8 mouse cellular contexts compared by ENCODE assay signal in genomic region chr19:44562652-44563206, GRCm38 (mm10). TPM values are rescaled to one million over a fixed set of nuclear protein-coding genes. Genes with fewer than 3 reads are reported as not detected.
A peak's percentile ranks its signal among the peaks of the same experiment; 100 is the strongest.
DNase-seq lines count a peak whose midpoint lies in the region; ATAC-seq and TF ChIP-seq lines count a peak whose summit lies in the region.

TSS of gene Hif1an (plus strand) at chr19:44562850.

- peak within 1 kb of the TSS; percentile 62 for H3K9ac ChIP-seq in hindbrain, postnatal 0 days (replicated peaks; ENCODE audit: low read length)

- under 1% methylated on average over 33 of the region's 33 CpGs for WGBS in hindbrain, postnatal 0 days

- intact Hi-C loops in gastrocnemius, adult 2 months (cut with DNase I), result no loop called here
- intact Hi-C loops in left cerebral cortex, adult 2 months (cut with DNase I), result no loop called here

- peak within 1 kb of the TSS; percentile 80 for H3K4me2 ChIP-seq in hindbrain, postnatal 0 days (ENCODE audit: low read depth, low read length)

- ATAC-seq in common myeloid progenitor, adult 5-6 weeks (replicated peaks; ENCODE audit: low read depth, poor library complexity, severe bottlenecking), result peak; percentile 99
- peak; percentile 99 for ATAC-seq in hindbrain, postnatal 0 days
- peak; percentile 98 for ATAC-seq in megakaryocyte, adult 5-6 weeks (ENCODE audit: poor library complexity, severe bottlenecking)

- H3K27ac ChIP-seq in gastrocnemius, adult 2 months, result peak within 1 kb of the TSS; percentile 91
- peak within 1 kb of the TSS; percentile 75 for H3K27ac ChIP-seq in hindbrain, postnatal 0 days
- peak within 1 kb of the TSS; percentile 64 for H3K27ac ChIP-seq in left cerebral cortex, adult 2 months

- H3K4me3 ChIP-seq in gastrocnemius, adult 2 months, result peak within 1 kb of the TSS; percentile 87
- H3K4me3 ChIP-seq in hindbrain, postnatal 0 days (ENCODE audit: low read length), result peak within 1 kb of the TSS; percentile 63
- peak within 1 kb of the TSS; percentile 79 for H3K4me3 ChIP-seq in left cerebral cortex, adult 2 months

- no peak; the same call in none of the 2 replicates for TF ChIP-seq CTCF in gastrocnemius, adult 2 months (IDR thresholded peaks at IDR 0.05)
- peak; percentile 97 for TF ChIP-seq CTCF in hindbrain, postnatal 0 days (IDR thresholded peaks at IDR 0.05; ENCODE audit: low read depth)
- TF ChIP-seq CTCF in left cerebral cortex, adult 2 months (IDR thresholded peaks at IDR 0.05), result peak; percentile 99

- no peaks in the 10 kb centered on the region for H3K27me3 ChIP-seq in hindbrain, postnatal 0 days (ENCODE audit: insufficient read depth, low read length)

- no peaks in the 10 kb centered on the region for H3K9me3 ChIP-seq in hindbrain, postnatal 0 days (ENCODE audit: low read length)

- H3K36me3 ChIP-seq in hindbrain, postnatal 0 days (ENCODE audit: insufficient read depth, low read length), result peaks cover 20% of the 10 kb centered on the region; the same call in 1 of the 2 replicates

- DNase-seq in ZHBTc4 (ENCODE audit: low read depth, low spot score), result peak; percentile 98
- peak; percentile 95 for DNase-seq in gastrocnemius, adult 2 months
- peak; percentile 98 for DNase-seq in hindbrain, postnatal 0 days (ENCODE audit: low spot score)
- DNase-seq in left cerebral cortex, adult 2 months (ENCODE audit: extremely low spot score in 1 of 2, low spot score in 2 of 2), result peak; percentile 92
- DNase-seq in right cerebral cortex, adult 2 months (ENCODE audit: low spot score in 2 of 2), result peak; percentile 96
- peak; percentile 93 for DNase-seq in urinary bladder, postnatal 14 days (ENCODE audit: low spot score)

- peaks cover 14% of the 10 kb centered on the region for H3K4me1 ChIP-seq in hindbrain, postnatal 0 days (ENCODE audit: insufficient read depth, low read length)

RNA-seq across cellular contexts. Expression of gene Hif1an, which starts in this region (rescaled TPM):
- 11.3 and 14.7 TPM in 2 replicates for total RNA-seq in common myeloid progenitor, adult 5-6 weeks (2017)
- 100 to 1,000 TPM; 100 to 116 TPM for total RNA-seq in gastrocnemius, adult 2 months (2021)
- 10.2 and 12.7 TPM in 2 replicates for total RNA-seq in hindbrain, postnatal 0 days (2014; rRNA removed)
- polyA plus RNA-seq in hindbrain, postnatal 0 days (2015; fragmentation: Nextera tagmentation; extraction: Ambion mirVana), result 18.1 and 19.4 TPM in 2 replicates
- 10 to 100 TPM; 33.6 to 35.3 TPM for total RNA-seq in left cerebral cortex, adult 2 months (2021)
- 3.8 and 4.9 TPM in 2 replicates for total RNA-seq in megakaryocyte, adult 5-6 weeks (2015)
- total RNA-seq in megakaryocyte, adult 5-6 weeks (2017), result 6.5 and 6.6 TPM in 2 replicates

Comparison
In these comparisons a context has a peak if more than half of its experiments do, and no peak if none do; other contexts are left out.
1. Peak in every context shown above with its lines: DNase-seq, ATAC-seq, H3K4me3 ChIP-seq and H3K27ac ChIP-seq.